In the genomic region with DNA sequence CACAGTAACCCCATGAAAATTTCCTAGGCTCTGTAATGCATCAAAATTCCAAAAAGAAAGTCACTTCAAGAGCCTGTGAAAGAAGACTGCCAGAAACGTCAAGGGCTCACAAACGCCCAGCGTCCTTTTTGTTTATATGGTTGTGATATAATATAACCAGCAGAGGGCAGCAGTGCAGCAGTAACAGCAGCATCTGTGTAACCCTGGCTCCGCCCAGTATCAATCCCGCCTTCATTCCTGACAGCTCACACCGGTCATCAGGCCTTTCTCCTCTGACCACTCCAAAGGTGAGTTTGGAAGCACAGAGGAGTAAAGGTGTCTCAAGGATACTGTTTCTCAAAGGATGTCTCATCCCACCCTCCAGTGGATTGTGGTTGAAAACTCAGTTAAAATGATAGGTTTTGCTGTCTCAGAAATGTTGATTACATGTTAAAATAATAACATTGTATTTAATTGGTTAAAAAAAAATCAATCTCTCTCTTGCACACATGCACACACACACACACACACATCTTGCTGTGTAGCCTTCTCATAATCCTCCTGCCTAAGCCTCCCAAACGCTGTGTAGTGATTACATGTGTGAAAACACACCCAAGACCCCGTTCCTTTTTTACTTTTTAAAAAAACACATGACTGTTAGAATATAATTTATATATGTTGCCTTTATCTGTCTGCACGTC, we compare ENCODE assay signal across 8 mouse cellular contexts. TPM values are rescaled to one million over a fixed set of nuclear protein-coding genes. Genes with fewer than 3 reads are reported as not detected.
DNase-seq lines count a peak whose midpoint lies in the region; ATAC-seq and TF ChIP-seq lines count a peak whose summit lies in the region.

No protein-coding gene starts in this region.

- H3K27me3 ChIP-seq in CH12.LX (replicated peaks), result no peaks in the 10 kb centered on the region
- no peaks in the 10 kb centered on the region for H3K27me3 ChIP-seq in heart, embryonic 14.5 days (ENCODE audit: control insufficient read depth, insufficient read depth, low read length)
- no peaks in the 10 kb centered on the region for H3K27me3 ChIP-seq in kidney, postnatal 0 days (ENCODE audit: insufficient read depth, low read length)
- H3K27me3 ChIP-seq in liver, embryonic 13.5 days, result no peaks in the 10 kb centered on the region

- dilution Hi-C loops in CH12.LX (cut with MboI; ENCODE audit: extremely low pct_ligation_motif_present, extremely low pct_unique_long_range_greater_than_20kb, low sequenced_read_pairs), result no loop called here

- in situ Hi-C loops in CH12.LX (cut with MboI; ENCODE audit: low pct_ligation_motif_present, low pct_unique_long_range_greater_than_20kb, low sequenced_read_pairs), result no loop called here

- no peak for ATAC-seq in heart, embryonic 14.5 days (ENCODE audit: insufficient number of reproducible peaks, insufficient read depth, low FRiP score, low read depth)
- peak; percentile 74 for ATAC-seq in kidney, postnatal 0 days (replicated peaks; ENCODE audit: low FRiP score, low read depth)
- no peak for ATAC-seq in liver, embryonic 13.5 days (ENCODE audit: low read depth)

- H3K9me3 ChIP-seq in CH12.LX (replicated peaks; ENCODE audit: low read length), result no peaks in the 10 kb centered on the region
- H3K9me3 ChIP-seq in heart, embryonic 14.5 days (ENCODE audit: control insufficient read depth, low read length), result no peaks in the 10 kb centered on the region
- H3K9me3 ChIP-seq in kidney, postnatal 0 days (replicated peaks; ENCODE audit: low read length), result no peaks in the 10 kb centered on the region
- no peaks in the 10 kb centered on the region for H3K9me3 ChIP-seq in liver, embryonic 13.5 days (replicated peaks)

- WGBS in bone marrow, adult 2 months, result 32% methylated on average over 9 of the region's 9 CpGs
- 35% methylated on average over 9 of the region's 9 CpGs for WGBS in heart, embryonic 14.5 days
- 31% methylated on average over 9 of the region's 9 CpGs for WGBS in kidney, postnatal 0 days
- 30% methylated on average over 9 of the region's 9 CpGs for WGBS in liver, embryonic 13.5 days (ENCODE audit: insufficient replicate concordance)

- H3K36me3 ChIP-seq in CH12.LX (replicated peaks in 1 of 2; ENCODE audit: control insufficient read depth in 1 of 2, insufficient read depth in 1 of 2, low read length in 1 of 2), result no peaks in the 10 kb centered on the region
- no peaks in the 10 kb centered on the region for H3K36me3 ChIP-seq in heart, embryonic 14.5 days (ENCODE audit: control insufficient read depth, insufficient read depth, low read length)
- no peaks in the 10 kb centered on the region for H3K36me3 ChIP-seq in kidney, postnatal 0 days (ENCODE audit: insufficient read depth, low read length)
- no peaks in the 10 kb centered on the region for H3K36me3 ChIP-seq in liver, embryonic 13.5 days

- no peak for TF ChIP-seq POLR2A in CH12.LX (IDR thresholded peaks at IDR 0.05; ENCODE audit: low read depth, low read length)
- TF ChIP-seq POLR2A in bone marrow, adult 2 months (IDR thresholded peaks at IDR 0.05; ENCODE audit: borderline replicate concordance, control insufficient read depth, low read depth, low read length), result no peak
- TF ChIP-seq POLR2A in embryonic fibroblast, embryonic 13.5 days (IDR thresholded peaks at IDR 0.05; ENCODE audit: low read depth, low read length), result no peak

- H3K27ac ChIP-seq in CH12.LX (ENCODE audit: insufficient read depth, low read depth), result no peak overlapping the region
- no peak overlapping the region for H3K27ac ChIP-seq in bone marrow, adult 2 months (ENCODE audit: control insufficient read depth, insufficient read depth, low read depth, low read length, poor library complexity)
- H3K27ac ChIP-seq in embryonic fibroblast, embryonic 13.5 days (ENCODE audit: insufficient read depth, low read length), result no peak overlapping the region
- H3K27ac ChIP-seq in heart, embryonic 14.5 days (replicated peaks in 1 of 2; ENCODE audit: control insufficient read depth in 1 of 2, insufficient read depth in 1 of 2, low read depth in 2 of 2, low read length in 2 of 2), result no peak overlapping the region
- H3K27ac ChIP-seq in kidney, postnatal 0 days, result no peak overlapping the region
- no peak overlapping the region for H3K27ac ChIP-seq in liver, embryonic 13.5 days

- peaks cover 3 to 10% of the 10 kb centered on the region in 2 experiments; a peak in 2 of 4 replicates for H3K4me1 ChIP-seq in CH12.LX (ENCODE audit: control insufficient read depth in 1 of 2, insufficient read depth in 2 of 2)
- peaks cover 2% of the 10 kb centered on the region; the same call in 1 of the 2 replicates for H3K4me1 ChIP-seq in bone marrow, adult 2 months (ENCODE audit: control insufficient read depth, insufficient read depth, low read length)
- 0 out of 2 replicates have a peak, but pooled peaks cover 4% of the 10 kb centered on the region for H3K4me1 ChIP-seq in embryonic fibroblast, embryonic 13.5 days (ENCODE audit: control insufficient read depth, insufficient read depth, low read length)
- peaks cover 12 to 24% of the 10 kb centered on the region in 2 experiments for H3K4me1 ChIP-seq in heart, embryonic 14.5 days (ENCODE audit: control insufficient read depth in 2 of 2, insufficient read depth in 2 of 2, low read length in 2 of 2)
- 0 out of 2 replicates have a peak, but pooled peaks cover 3% of the 10 kb centered on the region for H3K4me1 ChIP-seq in kidney, postnatal 0 days (replicated peaks; ENCODE audit: insufficient read depth, low read length)
- peaks cover 10% of the 10 kb centered on the region for H3K4me1 ChIP-seq in liver, embryonic 13.5 days (replicated peaks)

- no peak for TF ChIP-seq EP300 in CH12.LX (IDR thresholded peaks at IDR 0.05; ENCODE audit: low read length)

- no peak overlapping the region for H3K4me3 ChIP-seq in CH12.LX (replicated peaks in 1 of 3; ENCODE audit: low read depth in 2 of 3, low read length in 2 of 3, poor library complexity in 1 of 3)
- no peak overlapping the region for H3K4me3 ChIP-seq in bone marrow, adult 2 months (replicated peaks; ENCODE audit: control insufficient read depth, low read depth, low read length)
- H3K4me3 ChIP-seq in embryonic fibroblast, embryonic 13.5 days (ENCODE audit: insufficient read depth, low read length), result no peak overlapping the region
- H3K4me3 ChIP-seq in heart, embryonic 14.5 days (ENCODE audit: control insufficient read depth in 1 of 2, insufficient read depth in 1 of 2, low read depth in 1 of 2, low read length in 2 of 2), result no peak overlapping the region
- H3K4me3 ChIP-seq in kidney, postnatal 0 days (replicated peaks; ENCODE audit: low read depth, low read length), result no peak overlapping the region
- no peak overlapping the region for H3K4me3 ChIP-seq in liver, embryonic 13.5 days (replicated peaks)

- peak overlapping the region; percentile 74 for H3K4me2 ChIP-seq in CH12.LX (ENCODE audit: insufficient read depth, low read depth, poor library complexity, severe bottlenecking)
- 0 out of 2 replicates have a peak overlapping the region, but pooled peaks have one; percentile 18 for H3K4me2 ChIP-seq in heart, embryonic 14.5 days (ENCODE audit: low read length)
- no peak overlapping the region for H3K4me2 ChIP-seq in kidney, postnatal 0 days (ENCODE audit: low read length)
- no peak overlapping the region for H3K4me2 ChIP-seq in liver, embryonic 13.5 days

- peak; percentile 94 for TF ChIP-seq RAD21 in CH12.LX (IDR thresholded peaks at IDR 0.05; ENCODE audit: low read depth, low read length)

- no peak overlapping the region for H3K9ac ChIP-seq in CH12.LX (ENCODE audit: insufficient read depth, low read depth)
- H3K9ac ChIP-seq in heart, embryonic 14.5 days (ENCODE audit: low read length), result no peak overlapping the region; the same call in 1 of the 2 replicates
- H3K9ac ChIP-seq in kidney, postnatal 0 days (ENCODE audit: low read depth, low read length), result no peak overlapping the region
- H3K9ac ChIP-seq in liver, embryonic 13.5 days, result no peak overlapping the region

- peak; percentile 50 to 85 for TF ChIP-seq CTCF in CH12.LX (conservative IDR thresholded peaks at IDR 0.05 in 1 of 2, IDR thresholded peaks at IDR 0.05 in 1 of 2; ENCODE audit: low read depth in 2 of 2, low read length in 2 of 2)
- peak; percentile 76 for TF ChIP-seq CTCF in bone marrow, adult 2 months (IDR thresholded peaks at IDR 0.05; ENCODE audit: control insufficient read depth, insufficient read depth, low read length)
- peak; percentile 69; the same call in 1 of the 2 replicates for TF ChIP-seq CTCF in embryonic fibroblast, embryonic 13.5 days (IDR thresholded peaks at IDR 0.05; ENCODE audit: borderline replicate concordance, insufficient read depth, low read length)
- TF ChIP-seq CTCF in kidney, postnatal 0 days (IDR thresholded peaks at IDR 0.05; ENCODE audit: low read depth), result peak; percentile 88

- H3K79me2 ChIP-seq in CH12.LX (replicated peaks; ENCODE audit: control insufficient read depth, extremely low read depth, insufficient read depth, poor library complexity, severe bottlenecking), result no peaks in the 10 kb centered on the region

- peak; percentile 84 for DNase-seq in CH12.LX (ENCODE audit: extremely low read depth)
- peak; percentile 95 for DNase-seq in kidney, postnatal 0 days (ENCODE audit: low spot score)
- DNase-seq in liver, embryonic 13.5 days, result peak; percentile 29
- DNase-seq in neural tube, embryonic 10.5 days (ENCODE audit: extremely low spot score, low spot score), result peak; percentile 52
- DNase-seq in testis, postnatal 10 days (ENCODE audit: low spot score), result peak; percentile 71

RNA-seq across cellular contexts. Expression of a gene that starts 15.9 kb away (rescaled TPM):
- total RNA-seq in CH12.LX (2012; rRNA removed) (not detected in 2 replicates), CH12.LX (2014; rRNA removed) (not detected in 2 replicates)
- not detected in 2 replicates for polyA plus RNA-seq in CH12.LX (2012; ENCODE audit: insufficient read length, low read depth)
- 2.9 and 6.1 TPM in 2 replicates for polyA plus RNA-seq in bone marrow, adult 2 months (2011; ENCODE audit: insufficient read depth, insufficient read length, low replicate concordance, missing spikeins)
- polyA plus RNA-seq in embryonic fibroblast, embryonic 13.5 days (2011; ENCODE audit: insufficient read length, low read depth, missing spikeins), result not detected in 2 replicates
- 0.13 and 0.35 TPM in 2 replicates for polyA plus RNA-seq in heart, embryonic 14.5 days (2014; fragmentation: Nextera tagmentation; extraction: Ambion mirVana)
- 0.05 TPM in 1 of 2 replicates, not detected in the other for polyA plus RNA-seq in kidney, postnatal 0 days (2015; fragmentation: Nextera tagmentation; extraction: Ambion mirVana)
- polyA plus RNA-seq in liver, embryonic 13.5 days (2015; fragmentation: Nextera tagmentation; extraction: Ambion mirVana), result 0.03 and 0.07 TPM in 2 replicates

RNA-seq across cellular contexts. Expression of a gene that starts 23.5 kb away (rescaled TPM):
- 61.2 and 63.3 TPM in 2 replicates for total RNA-seq in CH12.LX (2012; rRNA removed)
- total RNA-seq in CH12.LX (2014; rRNA removed), result 79.8 and 83.5 TPM in 2 replicates
- polyA plus RNA-seq in CH12.LX (2012; ENCODE audit: insufficient read length, low read depth), result 109 and 142 TPM in 2 replicates
- 28.1 and 46.6 TPM in 2 replicates for polyA plus RNA-seq in bone marrow, adult 2 months (2011; ENCODE audit: insufficient read depth, insufficient read length, low replicate concordance, missing spikeins)
- 132 and 136 TPM in 2 replicates for polyA plus RNA-seq in embryonic fibroblast, embryonic 13.5 days (2011; ENCODE audit: insufficient read length, low read depth, missing spikeins)
- 214 and 224 TPM in 2 replicates for polyA plus RNA-seq in heart, embryonic 14.5 days (2014; fragmentation: Nextera tagmentation; extraction: Ambion mirVana)
- 196 and 202 TPM in 2 replicates for polyA plus RNA-seq in kidney, postnatal 0 days (2015; fragmentation: Nextera tagmentation; extraction: Ambion mirVana)
- polyA plus RNA-seq in liver, embryonic 13.5 days (2015; fragmentation: Nextera tagmentation; extraction: Ambion mirVana), result 94.1 and 122 TPM in 2 replicates

Comparison
In these comparisons a context has a peak if more than half of its experiments do, and no peak if none do; other contexts are left out.
1. DNase-seq: peak in every context shown above with its lines; median percentile 95 in kidney, postnatal 0 days; 84 in CH12.LX; 71 in testis, postnatal 10 days; 52 in neural tube, embryonic 10.5 days; 29 in liver, embryonic 13.5 days.
2. H3K4me2 ChIP-seq: peak in CH12.LX (single experiment) and heart, embryonic 14.5 days (single experiment); none in kidney, postnatal 0 days (single experiment) and liver, embryonic 13.5 days (single experiment).
3. Peak in every context shown above with its lines, with median percentiles within 50 percentile points of each other: CTCF ChIP-seq.